Mouse (Mus musculus): ENCODE measurements around the gene Mtmr10.

Gene Mtmr10

DNA sequence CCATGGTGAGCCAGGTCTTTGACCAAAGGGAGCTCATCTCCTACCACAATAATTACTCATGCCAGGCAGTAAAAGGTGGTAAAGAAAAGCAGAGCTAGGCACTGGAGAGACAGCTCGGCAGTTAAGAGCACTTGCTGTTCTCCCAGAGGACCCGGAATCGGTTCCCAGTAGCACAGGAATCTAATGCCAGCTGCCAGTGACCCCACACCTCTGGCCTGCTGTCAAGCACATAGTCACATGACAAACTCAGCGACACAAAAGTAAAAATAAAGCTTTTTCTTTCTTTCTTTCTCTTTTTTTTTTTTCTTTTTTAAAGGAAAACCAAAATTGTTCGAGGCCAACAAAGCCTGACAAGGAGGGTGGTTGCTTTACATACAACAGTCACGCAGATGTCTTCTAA, 82.4 kb downstream of the Mtmr10 start:
- DNase-seq (ENCODE audit: extremely low read depth, insufficient read length, low spot score) = no peak

GRCm38 (mm10) chr7:64371940-64372878, 84.8 kb downstream of the Mtmr10 start:
- no peak for DNase-seq (ENCODE audit: extremely low read depth, insufficient read length, low spot score)

GRCm38 (mm10) chr7:64373147-64373829, 85.8 kb downstream of the Mtmr10 start:
- DNase-seq (ENCODE audit: extremely low read depth, insufficient read length, low spot score) = no peak

- peak; percentile 82 for DNase-seq (ENCODE audit: extremely low read depth, insufficient read length, low spot score)
Measured at GRCm38 (mm10) chr7:64373830-64374562, 86.5 kb downstream of the Mtmr10 start, which contains the start of gene Fan1. TSS of gene Fan1 (minus strand) at chr7:64374095.

Data from 3134 (cell line).